Mouse (Mus musculus) heart, embryonic 10.5 days (tissue): Measurements from ENCODE around the gene Cntnap2. TPM values are rescaled to one million over a fixed set of nuclear protein-coding genes. Genes with fewer than 3 reads are reported as not detected.

ENCODE experiments used
- DNase-seq: peaks from one replicate; pipeline ENCODE4 v3.0.0-alpha.2; 2017; ENCODE audit warnings: low spot score
- H3K27ac ChIP-seq: fragments of 300-500 bp; sonication (generic); 2 replicates; pipeline ENCODE4 v1.5.1; 2016; ENCODE audit warnings: mild to moderate bottlenecking
- H3K27me3 ChIP-seq: fragments of 300-500 bp; sonication (generic); 2 replicates; pipeline ENCODE4 v1.6.1; 2016; ENCODE audit warnings: mild to moderate bottlenecking; ENCODE audit not compliant: poor library complexity, insufficient read depth, severe bottlenecking
- H3K36me3 ChIP-seq: fragments of 300-500 bp; sonication (generic); 2 replicates; pipeline ENCODE4 v1.6.1; 2016; ENCODE audit warnings: mild to moderate bottlenecking, moderate library complexity
- H3K4me1 ChIP-seq: fragments of 300-500 bp; sonication (generic); 2 replicates; pipeline ENCODE4 v1.6.1; 2016; ENCODE audit warnings: mild to moderate bottlenecking
- H3K4me3 ChIP-seq: fragments of 300-500 bp; sonication (generic); 2 replicates; pipeline ENCODE4 v1.5.1; 2016; ENCODE audit warnings: mild to moderate bottlenecking, moderate library complexity
- H3K9me3 ChIP-seq: fragments of 300-500 bp; sonication (generic); 2 replicates; pipeline ENCODE4 v1.6.1; 2016; ENCODE audit warnings: mild to moderate bottlenecking, moderate library complexity
- WGBS: fragments of 180-500 bp; shearing (Covaris S2); methylation state at CpG from one replicate; pipeline ENCODE4 v1.1.7; 2016; 5-methylcytosine and 5-hydroxymethylcytosine counted together
- polyA plus RNA-seq: library from polyadenylated mRNA; unstranded; fragments of >200 nt; fragmentation: Nextera tagmentation; extraction: Ambion mirVana; gene quantifications from 2 replicates; pipeline ENCODE4 v1.2.1, GENCODE M21; 2016

The Cntnap2 gene
- polyA plus RNA-seq, 1 experiment from 2014 or later: 1.4 TPM

GRCm38 (mm10) chr6:47255270-47255669 is 2196.1 kb downstream of the Cntnap2 start:
- no peak overlapping the region for H3K4me3 ChIP-seq
- 74% methylated on average over 2 of the region's 2 CpGs for WGBS
- H3K9me3 ChIP-seq: no peaks in the 10 kb centered on the region
- no peaks in the 10 kb centered on the region for H3K36me3 ChIP-seq
- peaks cover 16% of the 10 kb centered on the region; the same call in 1 of the 2 replicates for H3K4me1 ChIP-seq
- no peak for DNase-seq
- H3K27ac ChIP-seq: no peak overlapping the region
- no peaks in the 10 kb centered on the region for H3K27me3 ChIP-seq

DNA sequence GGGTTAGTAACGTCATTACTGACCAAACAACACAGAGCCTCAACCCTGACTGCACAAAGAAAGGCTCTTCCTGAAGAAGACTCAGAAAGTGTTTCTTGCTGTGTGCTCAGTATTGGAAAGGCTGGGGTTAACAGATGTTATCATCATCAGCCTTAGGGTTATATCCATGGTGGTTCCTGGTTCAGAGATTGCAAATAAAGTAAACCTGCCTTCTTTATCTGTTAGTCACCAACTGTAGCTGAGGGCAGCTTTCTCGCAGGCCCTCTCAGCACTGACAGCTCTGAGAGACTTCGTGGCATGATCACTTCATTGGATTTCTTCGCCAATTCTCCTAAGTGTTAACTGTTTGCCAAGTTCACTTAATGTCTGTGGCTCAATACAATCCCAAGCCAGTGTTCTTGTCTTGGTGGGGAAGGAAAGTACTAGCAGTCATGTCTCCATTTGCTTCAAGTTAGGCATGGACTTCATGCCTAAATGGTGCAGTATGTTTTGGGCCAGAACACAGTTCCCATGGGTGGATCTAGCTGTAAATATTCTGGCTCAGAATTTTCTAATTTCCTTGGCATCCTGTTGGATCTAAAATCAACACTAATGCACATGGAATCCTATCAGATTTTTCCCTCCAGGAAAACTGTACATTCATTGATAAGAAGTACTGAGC is 2197.2 kb downstream of the Cntnap2 start:
- H3K4me3 ChIP-seq: no peak overlapping the region
- 51% methylated on average over 4 of the region's 4 CpGs for WGBS
- no peak for DNase-seq
- peaks cover 16% of the 10 kb centered on the region; the same call in 1 of the 2 replicates for H3K4me1 ChIP-seq
- H3K9me3 ChIP-seq: no peaks in the 10 kb centered on the region
- H3K27ac ChIP-seq: no peak overlapping the region
- H3K36me3 ChIP-seq: no peaks in the 10 kb centered on the region
- no peaks in the 10 kb centered on the region for H3K27me3 ChIP-seq

DNA sequence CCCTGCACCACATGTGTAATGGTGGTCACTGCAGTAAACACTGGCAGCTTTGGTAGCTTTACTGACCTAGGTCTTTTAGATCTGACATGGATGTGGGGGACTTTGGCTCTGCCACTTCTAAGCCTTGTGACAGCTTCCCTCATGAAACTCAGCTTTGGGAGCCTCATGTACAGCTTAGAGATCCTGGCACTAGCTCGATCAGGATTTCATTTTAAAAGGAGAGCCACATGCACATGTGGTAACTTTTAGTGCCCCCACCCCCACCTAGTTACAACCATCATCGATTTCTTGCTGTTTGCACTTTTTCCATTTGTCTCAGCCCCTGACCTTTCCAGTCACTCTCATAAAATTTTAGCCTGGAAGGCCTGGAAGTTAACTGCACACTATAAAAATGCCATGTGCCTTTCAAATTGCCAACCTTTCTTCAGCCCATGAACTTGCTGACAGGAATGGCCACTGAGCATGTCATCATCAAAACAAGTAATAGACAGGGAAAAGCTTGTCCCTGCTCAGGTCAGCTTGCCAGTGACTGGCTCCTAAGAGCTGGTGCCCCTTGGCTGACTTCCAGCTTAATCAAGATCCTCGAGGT is 2197.9 kb downstream of the Cntnap2 start:
- Histone ChIP-seq H3K4me1 (peaks cover 16% of the 10 kb centered on the region; the same call in 1 of the 2 replicates), H3K4me3 (no peak overlapping the region), H3K27me3 (no peaks in the 10 kb centered on the region), H3K27ac (no peak overlapping the region), H3K9me3 (no peaks in the 10 kb centered on the region), H3K36me3 (no peaks in the 10 kb centered on the region)
- no peak for DNase-seq
- WGBS: 61% methylated on average over 3 of the region's 3 CpGs

DNA sequence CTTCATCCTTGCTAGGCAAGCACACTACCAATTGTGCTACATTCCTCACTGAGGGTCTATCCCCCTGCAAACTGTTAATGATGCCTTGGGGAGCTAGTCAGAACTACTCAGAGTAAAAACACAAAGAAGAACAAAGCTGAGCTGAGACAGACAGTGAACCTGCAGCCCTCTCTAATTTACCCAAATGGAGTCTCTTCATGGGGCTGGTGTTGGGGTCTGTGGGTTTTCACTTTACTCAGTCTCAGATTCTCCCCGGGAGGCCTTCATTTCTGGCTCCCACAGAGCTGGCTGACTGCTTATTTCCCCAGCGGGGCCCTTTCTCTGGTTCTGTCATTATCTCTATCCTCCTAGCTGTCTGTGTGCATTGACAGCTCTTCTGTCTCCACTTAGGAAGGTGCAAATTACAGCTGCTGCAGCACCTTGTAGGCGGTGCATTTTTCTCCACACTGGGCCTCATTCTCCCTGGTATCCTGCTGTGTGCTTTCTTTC is 2200.5 kb downstream of the Cntnap2 start:
- no peaks in the 10 kb centered on the region for H3K27me3 ChIP-seq
- no peak for DNase-seq
- peak overlapping the region; percentile 65 for H3K27ac ChIP-seq
- peaks cover 16% of the 10 kb centered on the region; the same call in 1 of the 2 replicates for H3K4me1 ChIP-seq
- H3K9me3 ChIP-seq: no peaks in the 10 kb centered on the region
- 8% methylated on average over 3 of the region's 3 CpGs for WGBS
- 0 out of 2 replicates have a peak overlapping the region, but pooled peaks have one; percentile 12 for H3K4me3 ChIP-seq
- H3K36me3 ChIP-seq: no peaks in the 10 kb centered on the region

DNA sequence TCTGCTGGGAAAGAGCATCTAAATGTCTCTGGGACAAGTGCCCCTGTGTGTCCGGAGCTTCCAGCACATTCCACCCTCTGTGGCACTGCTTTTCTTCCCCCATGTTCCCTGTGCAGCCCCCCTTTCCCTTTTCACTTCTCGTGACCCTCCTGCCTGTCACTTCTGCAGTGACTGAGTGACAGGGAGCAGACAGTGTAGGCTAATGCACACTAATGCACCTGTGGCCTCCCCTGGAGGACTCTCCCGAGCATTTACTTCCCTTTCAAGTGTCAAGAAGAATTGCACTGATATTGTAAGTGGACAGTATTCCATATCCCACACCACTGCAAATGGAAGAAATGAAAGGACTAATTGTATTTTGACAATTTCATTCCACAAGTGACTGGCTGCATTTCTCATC is 2208.1 kb downstream of the Cntnap2 start:
- Histone ChIP-seq H3K27ac (no peak overlapping the region), H3K36me3 (no peaks in the 10 kb centered on the region), H3K9me3 (no peaks in the 10 kb centered on the region), H3K27me3 (no peaks in the 10 kb centered on the region), H3K4me3 (no peak overlapping the region), H3K4me1 (no peaks in the 10 kb centered on the region)
- DNase-seq: no peak
- 26% methylated on average over 3 of the region's 3 CpGs for WGBS

DNA sequence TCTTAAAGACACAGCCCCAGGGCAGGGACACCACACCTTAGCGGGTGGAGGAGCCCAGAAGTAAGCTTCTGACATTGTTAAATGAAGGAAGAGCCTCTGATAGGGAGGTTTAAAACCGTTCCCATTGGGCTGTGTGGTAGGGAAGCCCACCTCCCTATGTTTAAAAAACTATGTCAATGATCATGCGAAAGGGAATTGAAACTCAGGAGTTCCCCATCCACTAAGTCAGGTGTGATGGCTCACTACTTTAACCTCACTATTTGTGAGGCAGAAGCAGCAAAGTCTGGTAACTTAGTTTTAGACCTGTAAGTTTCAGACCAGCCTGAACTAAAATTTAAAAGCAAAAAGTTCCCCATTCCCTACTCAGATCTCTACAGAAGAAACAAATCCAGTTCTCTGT is 2210.3 kb downstream of the Cntnap2 start:
- no peak overlapping the region for H3K27ac ChIP-seq
- H3K4me1 ChIP-seq: no peaks in the 10 kb centered on the region
- no peaks in the 10 kb centered on the region for H3K27me3 ChIP-seq
- no peaks in the 10 kb centered on the region for H3K36me3 ChIP-seq
- WGBS: 81% methylated on average over 3 of the region's 3 CpGs
- no peaks in the 10 kb centered on the region for H3K9me3 ChIP-seq
- no peak overlapping the region for H3K4me3 ChIP-seq
- no peak for DNase-seq

- H3K4me3 ChIP-seq: no peak overlapping the region
- H3K4me1 ChIP-seq: no peaks in the 10 kb centered on the region; the same call in none of the 2 replicates
- no peaks in the 10 kb centered on the region for H3K36me3 ChIP-seq
- H3K27ac ChIP-seq: no peak overlapping the region
- H3K9me3 ChIP-seq: no peaks in the 10 kb centered on the region
- no peak for DNase-seq
- WGBS: 78% methylated on average over 3 of the region's 3 CpGs
- no peaks in the 10 kb centered on the region for H3K27me3 ChIP-seq
These were observed 2212.4 kb downstream of the Cntnap2 start for GRCm38 (mm10) chr6:47271576-47271975.

DNA sequence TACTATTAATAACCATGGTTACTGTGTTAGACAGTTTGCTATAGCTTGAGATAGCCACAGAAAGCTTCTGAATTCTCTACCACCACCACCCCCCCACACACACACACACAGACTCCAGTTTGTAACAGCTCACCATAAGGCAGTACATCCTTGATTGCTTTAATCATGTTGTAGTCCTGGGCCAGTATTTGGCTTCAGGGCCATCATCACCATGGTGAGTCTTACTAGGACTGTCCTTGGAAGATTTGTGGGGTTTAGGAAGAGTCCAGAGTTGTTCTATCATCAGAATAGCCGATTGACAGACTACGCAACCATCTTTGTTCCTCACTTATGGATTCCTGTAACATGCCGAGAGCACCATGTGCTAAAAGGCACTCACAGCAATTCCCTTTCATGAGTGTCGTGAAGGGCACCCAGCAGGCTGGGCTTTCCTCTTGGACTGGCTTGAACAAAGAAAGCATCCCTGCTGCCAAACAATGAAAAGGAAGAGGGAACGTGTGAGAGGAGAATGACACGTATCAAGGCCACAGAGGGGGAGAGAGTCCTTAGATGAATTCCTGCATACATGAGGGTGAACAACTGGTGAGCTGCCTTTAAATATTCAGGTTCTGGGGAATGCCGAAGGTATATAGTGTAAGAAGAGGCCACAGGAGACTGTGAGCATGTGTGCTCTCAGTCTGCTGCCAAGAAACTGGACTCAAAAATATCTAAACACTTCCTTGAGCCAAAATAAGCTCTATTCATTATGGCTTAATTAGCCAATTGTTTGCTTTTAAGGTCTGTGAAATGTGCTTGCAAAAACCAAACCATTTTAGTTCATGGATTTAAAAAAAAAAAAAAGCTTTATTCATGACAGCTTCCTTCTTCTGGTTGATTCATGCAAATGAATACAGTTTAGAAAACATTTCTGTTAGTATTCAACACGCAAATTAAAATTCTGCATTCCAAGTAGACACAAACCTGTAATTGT is 2213.7 kb downstream of the Cntnap2 start:
- DNase-seq: no peak
- no peaks in the 10 kb centered on the region for H3K36me3 ChIP-seq
- H3K9me3 ChIP-seq: no peaks in the 10 kb centered on the region
- no peaks in the 10 kb centered on the region for H3K27me3 ChIP-seq
- no peak overlapping the region for H3K27ac ChIP-seq
- H3K4me1 ChIP-seq: no peaks in the 10 kb centered on the region; the same call in none of the 2 replicates
- no peak overlapping the region for H3K4me3 ChIP-seq
- 77% methylated on average over 8 of the region's 8 CpGs for WGBS

- Histone ChIP-seq H3K4me1 (no peaks in the 10 kb centered on the region; the same call in none of the 2 replicates), H3K27ac (no peak overlapping the region), H3K9me3 (no peaks in the 10 kb centered on the region), H3K27me3 (no peaks in the 10 kb centered on the region), H3K4me3 (no peak overlapping the region), H3K36me3 (no peaks in the 10 kb centered on the region)
- WGBS: 63% methylated on average over 2 of the region's 2 CpGs
- no peak for DNase-seq
These were observed 2215.9 kb downstream of the Cntnap2 start for GRCm38 (mm10) chr6:47275065-47275464.

GRCm38 (mm10) chr6:47279183-47279582 is 2220.0 kb downstream of the Cntnap2 start:
- Histone ChIP-seq H3K27me3 (no peaks in the 10 kb centered on the region), H3K4me3 (no peak overlapping the region), H3K4me1 (peaks cover 18% of the 10 kb centered on the region), H3K27ac (no peak overlapping the region), H3K9me3 (no peaks in the 10 kb centered on the region), H3K36me3 (no peaks in the 10 kb centered on the region)
- no peak for DNase-seq
- 47% methylated on average over 1 of the region's 1 CpGs for WGBS

GRCm38 (mm10) chr6:47281584-47281983 is 2222.4 kb downstream of the Cntnap2 start:
- Histone ChIP-seq H3K27me3 (no peaks in the 10 kb centered on the region), H3K27ac (no peak overlapping the region), H3K36me3 (no peaks in the 10 kb centered on the region), H3K9me3 (no peaks in the 10 kb centered on the region), H3K4me3 (no peak overlapping the region), H3K4me1 (peaks cover 18% of the 10 kb centered on the region; the same call in 1 of the 2 replicates)
- DNase-seq: no peak

- DNase-seq: no peak
- H3K36me3 ChIP-seq: no peaks in the 10 kb centered on the region
- H3K27ac ChIP-seq: no peak overlapping the region
- H3K4me3 ChIP-seq: no peak overlapping the region
- H3K27me3 ChIP-seq: no peaks in the 10 kb centered on the region
- WGBS: 58% methylated on average over 2 of the region's 2 CpGs
- H3K4me1 ChIP-seq: peaks cover 18% of the 10 kb centered on the region; the same call in 1 of the 2 replicates
- H3K9me3 ChIP-seq: no peaks in the 10 kb centered on the region
These were observed 2225.6 kb downstream of the Cntnap2 start for GRCm38 (mm10) chr6:47284794-47285193.
